Comparison of ENCODE assay signal across 17 mouse cellular contexts in the genomic region with DNA sequence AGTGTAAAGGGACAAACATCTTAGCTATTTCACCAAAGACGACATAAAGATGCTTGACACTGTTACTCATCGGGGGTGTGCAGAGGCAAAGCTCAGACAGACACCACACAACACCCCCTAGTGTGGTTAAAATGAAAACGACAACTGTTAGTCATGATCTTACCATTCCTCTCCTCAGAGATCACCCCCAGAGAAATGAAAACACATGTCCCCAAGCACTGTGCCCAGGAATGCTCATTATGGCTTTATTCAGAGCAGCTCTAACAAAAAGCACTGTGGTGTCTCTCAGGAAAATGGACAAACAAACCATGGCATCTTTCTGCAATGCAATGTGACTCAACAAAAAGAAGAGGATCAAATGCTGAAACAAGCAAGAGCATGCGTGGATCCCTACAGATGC.
"Had no signal": no experiment of that assay in that cellular context is flagged by ENCODE, and none has a peak within 500 bp of the region (broad histone marks: within the 10 kb centered on the region; RNA-seq: fewer than 3 reads in every experiment).

No protein-coding gene starts in this region.

- H3K9me3 ChIP-seq: liver, embryonic 13.5 days; neural tube, embryonic 12.5 days; neural tube, embryonic 15.5 days had no signal

- H3K27ac ChIP-seq: layer of hippocampus, adult 2 months; left cerebral cortex, adult 2 months; liver, embryonic 13.5 days; neural tube, embryonic 12.5 days; neural tube, embryonic 15.5 days had no signal

- DNase-seq: kidney, postnatal 25 days; layer of hippocampus, postnatal 36 days; liver, embryonic 13.5 days; lung, adult 2 months; lung, postnatal 14 days; lung, postnatal 4 days; midbrain, embryonic 14.5 days; right cerebral cortex, adult 18-20 months; right cerebral cortex, postnatal 25 days; thymus, adult 2 months; thymus, postnatal 14 days; thymus, postnatal 4 days had no signal

- H3K4me2 ChIP-seq: liver, embryonic 13.5 days; midbrain, embryonic 11.5 days; neural tube, embryonic 12.5 days; neural tube, embryonic 15.5 days had no signal

- H3K27me3 ChIP-seq: liver, embryonic 13.5 days; neural tube, embryonic 12.5 days; neural tube, embryonic 15.5 days had no signal

- H3K36me3 ChIP-seq: liver, embryonic 13.5 days; neural tube, embryonic 12.5 days; neural tube, embryonic 15.5 days had no signal

- H3K9ac ChIP-seq: liver, embryonic 13.5 days; neural tube, embryonic 12.5 days; neural tube, embryonic 15.5 days had no signal

- H3K4me1 ChIP-seq: liver, embryonic 13.5 days; neural tube, embryonic 12.5 days; neural tube, embryonic 15.5 days had no signal

- H3K4me3 ChIP-seq: layer of hippocampus, adult 2 months; left cerebral cortex, adult 2 months; liver, embryonic 13.5 days; neural tube, embryonic 12.5 days; neural tube, embryonic 15.5 days had no signal
